Mouse (Mus musculus): Measurements from ENCODE around the gene Uvrag.

DNA sequence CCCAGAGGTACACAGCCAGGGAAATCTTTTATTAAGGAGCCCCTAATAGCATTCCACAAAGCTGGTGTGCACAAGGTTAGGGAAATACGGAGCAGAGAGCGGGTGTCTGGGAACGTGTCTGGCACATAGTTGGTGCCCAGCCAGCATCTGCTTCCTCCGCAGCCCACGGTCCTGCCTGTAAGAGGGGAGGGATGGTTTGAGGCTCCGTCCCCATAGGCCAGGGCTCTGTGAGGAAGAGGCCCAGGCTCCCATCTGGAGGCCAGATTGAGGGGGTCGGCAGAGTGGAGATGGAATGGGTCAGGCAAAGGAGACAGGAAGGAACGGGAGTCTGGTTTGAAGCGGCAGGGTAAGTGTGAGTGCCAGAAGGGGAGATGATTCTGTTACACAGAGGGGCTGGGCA, 289.7 kb downstream of the Uvrag start:
- no peak for TF ChIP-seq CTCF (conservative IDR thresholded peaks at IDR 0.05; ENCODE audit: low read length)
- TF ChIP-seq POU5F1 (IDR thresholded peaks at IDR 0.05; ENCODE audit: borderline replicate concordance, low read length) = no peak
